Mouse (Mus musculus) cerebellum, adult 9-11 months (tissue): Measurements from ENCODE around the gene Med12l.
A peak's percentile ranks its signal among the peaks of the same experiment; 100 is the strongest.

Experiments used
- DNase-seq: peaks from one replicate; pipeline ENCODE4 v3.0.0; 2022

The Med12l gene

DNA sequence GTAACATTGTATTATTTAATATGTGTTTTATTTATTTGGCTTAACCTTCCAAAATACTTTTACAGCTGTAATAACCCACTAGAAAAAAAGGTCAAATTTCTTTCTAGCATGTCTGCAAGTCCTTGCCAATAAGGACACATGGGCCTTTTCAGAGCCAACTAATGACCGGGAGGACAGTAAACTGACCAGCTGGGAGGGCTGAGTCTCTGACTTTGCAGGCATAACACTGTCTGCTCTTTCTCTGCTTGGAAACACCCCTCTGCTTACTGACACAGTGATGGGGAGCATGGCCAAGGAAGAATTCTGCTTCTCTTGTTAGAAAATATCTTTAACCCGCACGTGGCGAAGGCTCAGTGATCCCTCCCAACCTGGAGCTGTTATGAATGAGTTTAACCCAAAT lies 337.4 kb downstream of the Med12l start:
- peak; percentile 67 for DNase-seq

GRCm38 (mm10) chr3:59344065-59344905 lies 338.7 kb downstream of the Med12l start, which contains the start of gene Igsf10:
TSS of gene Igsf10 (minus strand) at chr3:59344394.
- DNase-seq: peak; percentile 32

GRCm38 (mm10) chr3:59351768-59352167 lies 346.1 kb downstream of the Med12l start:
- DNase-seq: no peak

- DNase-seq: no peak
These were observed 348.5 kb downstream of the Med12l start for GRCm38 (mm10) chr3:59354156-59354555.

GRCm38 (mm10) chr3:59360102-59360501 lies 354.5 kb downstream of the Med12l start:
- no peak for DNase-seq

- DNase-seq: no peak
These were observed 356.3 kb downstream of the Med12l start for GRCm38 (mm10) chr3:59361895-59362294.
